Mouse (Mus musculus) spleen, postnatal 10 days (tissue): ENCODE measurements around the gene Carm1.
"Not testable (repeated sequence)": the region's sequence is repeated elsewhere in the genome, so short reads cannot be mapped to it uniquely, and the experiment has no call there.

Experiments used
- DNase-seq, 2 experiments: peaks; one replicate each; pipeline ENCODE4 v3.0.0; 2021 to 2022; ENCODE audit warnings: low spot score in 2 of 2

The Carm1 gene

GRCm38 (mm10) chr9:21546789-21547074 lies at the start of gene Carm1:
Gene Carm1 (plus strand): TSS chr9:21546894.
- DNase-seq: peak in 1 of 2 experiments; percentile 73

DNA sequence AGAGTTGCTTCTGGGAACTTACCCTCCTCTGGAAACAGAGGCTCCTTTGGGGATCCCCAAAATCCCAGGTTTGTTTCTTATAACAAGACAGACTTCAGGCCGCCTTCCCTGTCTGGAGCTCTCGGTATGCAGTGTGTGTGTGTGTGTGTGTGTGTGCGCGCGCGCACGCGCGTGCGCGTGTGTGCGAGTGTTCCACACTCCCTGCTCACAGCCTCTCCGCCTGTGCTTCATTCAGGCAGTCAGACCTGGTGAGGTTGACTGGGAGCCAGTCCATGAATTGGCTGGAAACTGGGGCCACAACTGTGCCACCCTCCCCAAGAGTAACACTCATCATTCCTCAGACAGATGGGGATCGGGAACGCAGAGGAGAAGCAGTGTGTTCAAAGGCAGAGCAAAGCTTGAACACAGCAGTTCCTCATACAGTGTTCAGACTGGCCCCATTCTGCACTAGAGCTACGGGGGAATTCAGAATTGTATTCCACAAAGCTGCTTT lies 49.6 kb upstream of the Carm1 start:
- no peak for DNase-seq

DNA sequence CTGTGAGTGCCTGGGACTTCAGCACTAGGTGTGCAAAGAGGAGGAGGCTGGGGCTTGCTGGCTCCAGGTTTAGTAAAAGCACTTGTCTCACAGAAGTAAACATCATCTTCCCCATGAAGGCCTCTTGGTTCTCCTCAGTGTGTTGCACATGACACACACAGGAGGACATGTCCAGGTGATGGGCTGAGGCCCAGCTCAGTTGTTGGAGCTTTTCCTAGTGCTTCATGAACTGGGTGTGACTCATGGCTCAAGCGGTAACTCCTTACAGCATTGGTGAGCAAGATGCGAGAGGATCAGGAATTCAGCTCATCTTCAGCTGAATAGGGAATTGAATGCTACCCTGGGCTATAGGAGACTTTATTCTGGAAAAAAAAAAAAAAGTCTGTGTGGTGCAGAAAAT lies 49.0 kb upstream of the Carm1 start:
- no peak for DNase-seq

GRCm38 (mm10) chr9:21498284-21498902 lies 48.3 kb upstream of the Carm1 start:
- DNase-seq: no peak

DNA sequence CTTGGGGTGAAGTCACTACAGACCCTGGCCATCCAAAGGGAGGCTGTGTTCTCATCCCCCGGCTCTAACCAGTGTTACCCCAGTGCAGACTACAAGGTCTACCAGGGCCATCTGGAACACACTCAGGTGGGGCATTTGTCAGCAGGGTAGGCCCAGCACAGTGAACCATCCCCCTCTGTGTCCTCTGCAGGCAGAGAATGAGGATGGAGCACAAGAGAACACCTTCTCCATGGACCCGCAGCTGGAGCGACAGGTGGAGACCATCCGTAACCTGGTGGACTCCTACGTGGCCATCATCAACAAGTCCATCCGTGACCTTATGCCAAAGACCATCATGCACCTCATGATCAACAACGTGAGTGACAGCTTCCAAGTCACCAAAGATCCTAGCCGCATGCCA lies 43.3 kb upstream of the Carm1 start:
- no peak for DNase-seq

DNA sequence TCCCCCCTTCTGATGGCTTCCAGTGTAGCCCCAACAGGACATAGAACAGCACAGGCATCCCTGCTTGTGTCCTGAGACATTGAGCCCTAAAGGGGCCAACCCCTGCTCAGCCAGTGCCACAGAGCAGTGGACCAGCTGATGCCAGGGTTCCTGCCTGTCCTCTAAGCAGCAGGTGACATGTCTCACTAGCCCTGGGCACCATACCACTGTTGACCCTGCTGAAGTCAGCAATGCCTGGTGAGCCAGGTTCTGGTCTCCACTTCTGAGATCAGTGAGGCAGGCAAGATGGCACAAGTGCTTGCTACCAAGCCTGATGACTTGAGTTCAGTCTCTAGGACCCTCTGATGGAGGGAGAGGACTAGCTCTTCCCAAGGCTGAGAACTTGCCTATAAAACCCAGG lies 40.9 kb upstream of the Carm1 start:
- no peak for DNase-seq

DNA sequence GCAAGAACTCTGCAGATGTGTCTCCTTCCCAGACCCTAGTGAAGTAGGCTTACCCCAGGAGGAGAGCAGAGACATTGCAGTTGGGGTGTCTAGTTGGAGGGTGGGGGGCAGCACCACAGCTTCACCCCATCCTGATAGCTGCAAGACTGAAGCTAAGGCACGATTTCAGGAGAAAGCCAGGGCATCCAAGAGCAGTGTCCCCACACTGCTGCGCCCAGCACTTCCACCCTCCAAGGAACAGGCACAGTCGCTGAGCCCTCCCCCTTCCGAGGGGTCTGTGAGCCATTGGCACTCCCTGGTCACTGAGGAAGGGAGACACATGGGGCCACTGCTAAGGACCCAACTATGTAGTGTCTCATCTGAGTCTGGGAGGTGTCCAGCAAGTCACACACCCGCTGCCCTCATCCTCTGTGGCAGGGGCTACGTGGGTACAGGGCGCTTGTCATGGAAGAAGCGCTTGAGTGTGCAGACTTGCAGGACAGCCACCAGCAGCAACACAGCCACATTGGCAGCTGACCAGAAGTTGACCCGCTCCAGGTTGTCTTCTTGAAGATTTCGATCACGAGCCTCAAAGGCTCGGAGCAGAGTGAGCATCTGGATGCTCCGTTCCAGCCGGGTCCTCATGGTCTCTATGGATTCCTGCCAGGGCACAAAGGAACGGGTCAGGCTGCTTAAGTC lies 38.8 kb upstream of the Carm1 start:
- no peak for DNase-seq

DNA sequence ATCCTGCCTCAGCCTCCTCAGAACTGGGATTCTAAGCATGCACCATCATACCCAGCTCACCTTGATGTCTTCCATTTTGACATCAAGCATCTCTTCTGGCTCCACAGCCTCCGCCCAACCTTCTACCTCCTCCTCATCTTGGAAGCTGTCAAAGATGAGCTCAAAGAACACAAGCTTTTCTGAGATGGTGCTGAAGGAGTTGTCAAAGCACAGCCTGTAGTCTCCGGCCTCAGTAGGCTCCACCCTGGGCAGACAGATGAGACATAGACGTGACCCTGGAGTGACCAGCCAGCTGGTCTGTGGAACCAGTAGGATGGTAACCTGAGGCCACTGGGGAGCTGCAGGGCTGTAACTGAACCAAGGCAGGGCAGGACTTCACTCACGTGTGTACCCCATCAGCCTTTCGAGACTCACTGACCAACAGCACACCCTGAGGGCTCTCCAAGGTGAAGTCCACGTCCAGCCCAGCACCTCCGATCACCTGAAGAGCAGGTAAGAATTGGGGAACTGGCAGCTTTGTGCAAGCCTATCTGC lies 37.8 kb upstream of the Carm1 start:
- DNase-seq: no peak

DNA sequence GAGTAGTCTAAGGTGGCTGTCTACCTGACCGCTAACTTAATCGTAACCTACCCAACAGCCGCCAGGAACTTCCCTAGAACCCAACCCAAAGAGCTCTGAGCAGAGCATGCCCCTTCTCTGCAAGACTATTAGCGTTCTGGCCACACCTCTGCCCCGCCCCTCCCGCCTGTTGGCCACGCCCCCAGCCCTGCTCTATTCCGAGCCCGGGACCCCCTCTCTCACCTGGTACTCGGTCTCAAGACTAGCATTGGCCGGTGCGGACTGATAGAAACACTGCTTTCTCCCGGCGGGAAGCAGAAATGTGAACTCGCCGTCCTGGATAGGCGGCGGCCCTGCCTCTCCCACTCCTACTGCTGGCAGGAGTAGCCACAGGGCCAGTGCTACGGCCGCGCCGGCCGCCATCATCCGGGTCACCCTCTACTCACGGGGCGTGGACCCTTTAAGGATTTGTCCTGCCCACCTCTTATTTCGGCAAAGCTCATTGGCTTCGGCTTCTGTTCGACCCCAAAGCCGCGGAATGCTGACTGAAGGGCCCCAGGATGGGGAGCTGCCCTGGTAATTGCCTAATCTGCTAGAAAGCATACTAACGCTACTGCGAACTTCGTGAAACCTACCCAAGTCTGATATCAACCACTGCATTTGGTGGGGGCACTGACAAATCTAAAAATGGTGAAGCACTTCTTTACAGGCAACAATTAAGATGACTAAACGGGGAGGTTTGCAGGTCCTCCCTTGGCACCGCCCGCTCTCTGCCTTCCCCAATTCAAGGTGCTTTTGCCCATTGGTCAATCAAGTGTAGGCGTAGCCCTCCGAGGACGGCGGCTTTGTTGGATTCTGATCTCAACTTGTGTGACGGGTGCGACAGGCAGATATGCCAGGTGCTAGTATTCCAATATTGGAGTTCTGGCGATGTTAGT lies 36.7 kb upstream of the Carm1 start, which contains the start of gene Tmed1:
Gene Tmed1 (minus strand): TSS at position 481 of the 917 bp plus-strand sequence.
- peak; percentile 89 to 95 for DNase-seq

- no peak for DNase-seq
These were observed 36.0 kb upstream of the Carm1 start for GRCm38 (mm10) chr9:21510689-21511015.

- DNase-seq: no peak
These were observed 35.6 kb upstream of the Carm1 start for GRCm38 (mm10) chr9:21511052-21511451.

DNA sequence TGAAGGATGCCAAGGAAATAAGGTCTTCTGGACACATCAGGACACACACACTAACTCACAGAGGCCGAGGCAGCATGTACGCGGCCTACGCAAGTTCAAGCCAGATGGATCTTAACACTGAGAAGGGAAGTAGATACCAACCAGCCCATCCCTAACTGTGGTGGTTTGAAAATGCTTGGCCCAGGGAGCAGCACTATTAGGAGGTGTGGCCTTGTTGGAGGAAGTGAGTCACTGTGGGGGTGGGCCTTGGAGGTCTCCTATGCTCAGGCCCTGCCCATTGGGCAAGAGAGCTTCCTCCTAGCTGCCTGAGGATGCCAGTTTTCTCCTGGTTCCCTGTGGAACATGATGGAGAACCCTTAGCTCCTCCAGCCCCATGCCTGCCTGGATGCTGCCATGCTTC lies 33.2 kb upstream of the Carm1 start:
- no peak for DNase-seq

DNA sequence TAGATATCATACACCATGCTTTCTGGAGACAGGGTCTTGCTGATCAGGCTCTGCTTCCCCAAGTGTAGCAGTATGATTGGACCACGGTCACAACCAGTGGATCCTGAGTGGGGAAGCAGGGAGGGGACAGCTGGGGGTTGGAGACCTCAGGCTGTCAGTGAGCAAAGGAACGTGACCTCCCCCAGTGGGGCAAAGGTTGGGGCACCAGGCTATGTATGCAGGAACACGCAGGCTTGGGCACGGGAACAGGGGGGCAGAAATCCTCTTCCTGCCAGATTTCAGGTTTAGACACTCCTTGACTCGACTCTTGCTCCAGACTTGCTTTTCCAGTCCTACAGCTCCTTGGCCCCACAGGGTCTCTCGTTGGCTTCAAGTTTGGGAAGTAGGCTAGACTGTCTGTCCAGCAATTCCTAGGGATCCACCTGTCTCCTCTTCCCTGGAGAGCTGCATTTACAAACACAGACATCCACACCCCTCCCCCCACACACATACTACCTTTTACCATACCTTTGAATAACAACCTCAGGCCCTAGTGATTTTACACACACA lies 28.7 kb upstream of the Carm1 start:
- DNase-seq: no peak

- not testable (repeated sequence) for DNase-seq
These were observed 28.0 kb upstream of the Carm1 start for GRCm38 (mm10) chr9:21518690-21519089.

GRCm38 (mm10) chr9:21525142-21525936 lies 21.4 kb upstream of the Carm1 start:
- no peak for DNase-seq

- DNase-seq: peak; percentile 44 to 67
These were observed 20.6 kb upstream of the Carm1 start, which contains the start of gene AB124611 for GRCm38 (mm10) chr9:21525937-21526633. Gene AB124611 (plus strand): TSS chr9:21526176.

- no peak for DNase-seq
These were observed 20.1 kb upstream of the Carm1 start for GRCm38 (mm10) chr9:21526634-21526944.

DNA sequence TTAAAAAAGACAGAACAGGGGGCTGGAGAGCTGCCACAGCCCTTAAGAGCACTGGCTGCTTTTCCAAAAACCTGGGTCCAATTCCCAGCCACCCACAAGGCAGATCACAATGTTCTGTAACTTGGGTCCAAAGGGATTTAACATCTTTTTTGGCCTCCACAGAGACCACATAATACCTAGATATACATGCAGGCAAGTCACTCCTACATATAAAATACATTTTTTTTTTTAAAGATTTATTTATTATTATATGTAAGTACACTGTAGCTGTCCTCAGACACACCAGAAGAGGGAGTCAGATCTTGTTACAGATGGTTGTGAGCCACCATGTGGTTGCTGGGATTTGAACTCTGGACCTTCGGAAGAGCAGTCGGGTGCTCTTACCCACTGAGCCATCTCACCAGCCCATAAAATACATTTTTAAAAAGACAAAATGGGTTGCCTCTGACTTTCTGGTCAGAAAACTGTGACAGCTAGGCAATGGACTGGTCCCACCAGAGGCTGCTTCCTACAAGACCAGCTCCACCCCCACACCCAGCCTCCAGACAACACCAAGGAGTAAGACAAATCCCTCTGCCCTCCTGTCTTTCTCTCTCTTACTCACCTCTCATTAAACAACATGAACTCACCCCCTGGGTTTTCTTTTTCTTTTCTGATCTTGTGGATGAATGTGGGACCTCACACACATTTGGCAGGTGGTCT lies 19.4 kb upstream of the Carm1 start:
- DNase-seq: no peak

GRCm38 (mm10) chr9:21527917-21528324 lies 18.8 kb upstream of the Carm1 start:
- no peak for DNase-seq

GRCm38 (mm10) chr9:21536501-21536900 lies 10.2 kb upstream of the Carm1 start:
- DNase-seq: no peak
